Mouse (Mus musculus) intestine, postnatal 0 days (tissue): ENCODE data around the gene 3110082I17Rik. TPM values are rescaled to one million over a fixed set of nuclear protein-coding genes. Genes with fewer than 3 reads are reported as not detected.

Experiments
- ATAC-seq: fragments of 200-750 bp; cut with Nextera tagmentation; 2 replicates; pipeline ENCODE4 v1.8.0; 2017; ENCODE audit warnings: mild to moderate bottlenecking, moderate TSS enrichment, moderate library complexity
- H3K27ac ChIP-seq: fragments of 300-500 bp; sonication (generic); 2 replicates; pipeline ENCODE4 v1.5.1; 2014; ENCODE audit warnings: mild to moderate bottlenecking, low read depth, low read length, moderate library complexity
- H3K27me3 ChIP-seq: fragments of 300-500 bp; sonication (generic); replicated peaks from 2 replicates; pipeline ENCODE4 v1.6.1; 2014; ENCODE audit warnings: low read length, mixed read lengths; ENCODE audit not compliant: control insufficient read depth, insufficient read depth
- H3K36me3 ChIP-seq: fragments of 300-500 bp; sonication (generic); 2 replicates; pipeline ENCODE4 v1.6.1; 2014; ENCODE audit warnings: mild to moderate bottlenecking, moderate library complexity; ENCODE audit not compliant: control insufficient read depth, insufficient read depth
- H3K4me1 ChIP-seq: fragments of 300-500 bp; sonication (generic); replicated peaks from 2 replicates; pipeline ENCODE4 v1.6.1; 2014; ENCODE audit warnings: antibody characterized with exemption, low read length, mixed read lengths; ENCODE audit not compliant: control insufficient read depth, insufficient read depth
- H3K4me2 ChIP-seq: fragments of 300-500 bp; sonication (generic); replicated peaks from 2 replicates; pipeline ENCODE4 v1.6.1; 2014; ENCODE audit warnings: low read depth, mild to moderate bottlenecking, moderate library complexity
- H3K4me3 ChIP-seq: fragments of 300-500 bp; sonication (generic); 2 replicates; pipeline ENCODE4 v1.5.1; 2014; ENCODE audit warnings: low read depth, low read length
- H3K9ac ChIP-seq: fragments of 300-500 bp; sonication (generic); 2 replicates; pipeline ENCODE4 v1.6.1; 2014; ENCODE audit warnings: mild to moderate bottlenecking, low read depth, low read length
- H3K9me3 ChIP-seq: fragments of 300-500 bp; sonication (generic); 2 replicates; pipeline ENCODE4 v1.6.1; 2016; ENCODE audit warnings: mixed run types; ENCODE audit not compliant: control insufficient read depth
- CTCF ChIP-seq: sonication (generic); IDR thresholded peaks from 2 replicates; pipeline ENCODE4 v1.5.1; 2016; ENCODE audit warnings: low read depth, mild to moderate bottlenecking, control low read depth, antibody characterized with exemption, moderate library complexity
- WGBS: fragments of 180-500 bp; shearing (Covaris S2); extraction: QIAGEN DNeasy Blood & Tissue Kit; methylation state at CpG from one replicate; pipeline ENCODE4 v1.1.7; 2014; 5-methylcytosine and 5-hydroxymethylcytosine counted together
- polyA plus RNA-seq: library from polyadenylated mRNA; unstranded; fragments of >200 nt; fragmentation: Nextera tagmentation; extraction: Ambion mirVana; gene quantifications from 2 replicates; pipeline ENCODE4 v1.2.1, GENCODE M21; 2015

3110082I17Rik gene
- polyA plus RNA-seq, 1 experiment from 2014 or later, result 8.3 TPM

DNA sequence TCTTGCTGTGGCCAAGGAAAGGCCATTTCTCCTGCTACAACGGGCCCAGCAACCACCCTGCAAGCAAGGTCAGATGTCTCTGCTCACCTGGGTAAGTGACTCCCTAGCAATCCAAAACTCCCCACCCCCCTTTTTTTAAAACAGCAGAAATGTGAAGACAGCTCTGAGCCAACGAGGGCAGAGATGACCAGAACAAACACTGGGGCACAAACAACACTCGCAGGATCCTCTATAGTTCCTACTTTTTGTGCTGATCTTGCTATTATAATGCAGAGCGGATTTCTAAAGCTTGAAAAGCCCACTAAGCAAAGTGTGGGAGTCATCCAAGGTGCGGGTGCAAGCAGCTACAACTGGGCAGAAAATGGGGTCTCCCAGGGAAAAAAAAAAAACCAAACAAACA is 89.2 kb downstream of the 3110082I17Rik start:
- H3K4me1 ChIP-seq, result 0 out of 2 replicates have a peak, but pooled peaks cover 5% of the 10 kb centered on the region
- peak overlapping the region; percentile 83 for H3K4me2 ChIP-seq
- ATAC-seq, result no peak
- H3K9ac ChIP-seq, result no peak overlapping the region; the same call in 1 of the 2 replicates
- no peaks in the 10 kb centered on the region; the same call in 1 of the 2 replicates for H3K36me3 ChIP-seq
- no peak for TF ChIP-seq CTCF
- no peak overlapping the region for H3K27ac ChIP-seq
- peak overlapping the region; percentile 66 for H3K4me3 ChIP-seq
- H3K27me3 ChIP-seq, result no peaks in the 10 kb centered on the region
- WGBS, result 69% methylated on average over 5 of the region's 5 CpGs
- H3K9me3 ChIP-seq, result no peaks in the 10 kb centered on the region

DNA sequence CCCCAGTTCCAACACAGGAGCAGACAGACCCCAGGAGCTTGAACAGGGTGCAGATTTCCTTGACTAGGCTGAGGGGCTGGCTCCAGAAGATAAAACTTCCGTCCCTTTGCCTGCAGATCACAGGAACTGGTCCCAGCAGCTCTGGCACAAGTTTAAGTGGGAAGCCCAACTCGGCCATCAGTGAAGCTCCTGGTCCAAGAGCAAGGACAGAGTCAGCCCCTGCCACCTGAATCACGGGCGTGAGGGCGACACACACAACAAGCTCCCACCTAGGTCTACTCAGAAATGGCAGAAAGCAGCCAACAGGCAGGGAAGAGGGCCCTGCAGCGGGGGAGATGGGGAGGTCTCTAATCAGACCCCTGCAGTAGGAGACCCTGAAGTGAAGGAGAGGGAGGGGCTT is 90.0 kb downstream of the 3110082I17Rik start:
- no peaks in the 10 kb centered on the region for H3K27me3 ChIP-seq
- no peak overlapping the region for H3K27ac ChIP-seq
- 88% methylated on average over 6 of the region's 6 CpGs for WGBS
- no peak for TF ChIP-seq CTCF
- H3K9ac ChIP-seq, result no peak overlapping the region
- 0 out of 2 replicates have a peak, but pooled peaks cover 5% of the 10 kb centered on the region for H3K4me1 ChIP-seq
- no peaks in the 10 kb centered on the region for H3K9me3 ChIP-seq
- no peaks in the 10 kb centered on the region; the same call in 1 of the 2 replicates for H3K36me3 ChIP-seq
- H3K4me2 ChIP-seq, result no peak overlapping the region
- no peak overlapping the region for H3K4me3 ChIP-seq
- ATAC-seq, result no peak

DNA sequence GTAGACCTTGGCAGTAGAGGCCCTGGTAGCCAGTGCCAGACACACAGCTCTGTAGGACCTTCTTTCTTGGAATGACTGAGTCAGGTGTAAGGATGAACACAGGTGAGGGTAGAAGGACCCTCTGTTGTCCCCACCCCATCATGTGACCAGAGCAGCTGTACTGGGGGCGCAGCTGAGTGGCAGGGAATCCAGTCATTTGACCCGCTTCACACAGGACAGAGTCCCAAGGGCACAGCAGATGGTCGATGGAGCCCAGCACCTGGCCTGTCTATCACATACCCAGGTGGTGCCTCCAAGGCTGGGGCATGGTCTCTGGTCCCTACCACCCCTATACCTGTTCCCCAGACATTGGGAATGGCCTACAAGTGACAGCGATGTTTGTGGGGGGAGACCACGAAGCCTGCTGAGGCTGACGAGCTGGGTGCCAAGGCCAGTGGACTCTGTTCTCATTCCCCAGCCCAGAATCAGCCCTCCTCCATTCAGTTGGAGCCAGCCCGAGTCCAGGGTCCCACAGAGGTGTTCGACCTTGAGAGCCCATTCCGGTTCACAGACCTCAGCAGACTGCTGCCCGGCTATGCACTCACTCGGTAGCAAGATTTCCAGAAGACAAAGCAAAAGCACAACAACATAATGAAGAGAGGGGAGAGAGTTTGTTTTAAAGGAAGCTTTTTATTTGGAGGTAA is 91.5 kb downstream of the 3110082I17Rik start:
- no peak for ATAC-seq
- Histone ChIP-seq H3K27me3 (no peaks in the 10 kb centered on the region), H3K4me3 (no peak overlapping the region), H3K4me1 (0 out of 2 replicates have a peak, but pooled peaks cover 5% of the 10 kb centered on the region), H3K9ac (no peak overlapping the region), H3K4me2 (no peak overlapping the region), H3K9me3 (no peaks in the 10 kb centered on the region), H3K36me3 (no peaks in the 10 kb centered on the region; the same call in 1 of the 2 replicates), H3K27ac (no peak overlapping the region)
- TF ChIP-seq CTCF, result no peak
- WGBS, result 81% methylated on average over 11 of the region's 11 CpGs

DNA sequence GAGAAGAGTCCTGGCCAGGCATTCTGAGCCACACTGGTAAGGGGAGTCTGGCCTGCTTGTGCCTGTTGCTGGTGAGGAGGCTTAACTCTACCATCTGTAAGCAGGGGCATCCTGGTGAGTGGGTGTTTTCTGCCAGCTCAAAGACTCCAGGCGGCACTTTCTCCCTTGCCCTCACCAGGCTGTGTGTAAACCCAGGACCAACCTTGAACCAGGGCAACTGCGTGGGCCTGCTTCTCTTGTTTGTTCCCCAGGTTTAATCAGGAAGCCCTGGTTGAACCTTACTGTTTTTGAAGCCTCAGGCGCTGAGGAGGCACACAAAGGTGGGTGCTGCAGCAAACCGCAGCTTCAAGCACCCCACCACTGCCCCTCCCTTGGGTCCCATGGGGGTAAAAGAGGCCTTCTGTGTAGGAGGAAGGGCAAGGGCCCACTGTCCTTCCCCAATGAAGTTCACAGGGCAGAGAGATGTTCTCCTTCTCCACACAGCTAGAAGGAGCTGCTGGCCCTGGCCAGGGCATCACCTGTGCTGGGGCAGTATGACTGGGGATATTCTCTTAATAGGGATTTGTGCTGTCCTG is 92.4 kb downstream of the 3110082I17Rik start:
- no peak for TF ChIP-seq CTCF
- Histone ChIP-seq H3K27ac (no peak overlapping the region), H3K9me3 (no peaks in the 10 kb centered on the region), H3K9ac (no peak overlapping the region), H3K36me3 (no peaks in the 10 kb centered on the region; the same call in 1 of the 2 replicates), H3K27me3 (no peaks in the 10 kb centered on the region), H3K4me3 (no peak overlapping the region), H3K4me1 (0 out of 2 replicates have a peak, but pooled peaks cover 5% of the 10 kb centered on the region), H3K4me2 (no peak overlapping the region)
- 90% methylated on average over 4 of the region's 4 CpGs for WGBS
- ATAC-seq, result no peak

DNA sequence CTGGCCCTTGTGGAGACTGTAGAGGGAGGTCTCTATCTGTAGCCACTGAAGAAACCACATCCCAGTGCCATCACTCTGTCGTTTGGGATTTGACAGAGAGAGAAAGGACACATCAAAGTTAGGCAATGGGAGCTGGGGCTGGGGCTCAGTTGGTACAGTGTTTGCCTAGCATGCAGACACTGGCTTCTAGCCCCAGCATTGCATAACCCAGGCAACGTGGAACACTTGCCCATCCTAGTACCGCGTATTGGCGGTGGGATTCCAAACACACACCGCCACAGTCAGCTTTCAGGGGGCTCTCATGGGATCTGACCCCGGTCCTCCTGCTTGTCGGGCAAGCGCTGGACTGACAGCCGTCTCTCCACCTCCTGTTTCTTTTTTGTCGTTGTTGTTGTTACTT is 93.8 kb downstream of the 3110082I17Rik start:
- ATAC-seq, result no peak
- Histone ChIP-seq H3K27ac (no peak overlapping the region), H3K4me3 (no peak overlapping the region), H3K27me3 (no peaks in the 10 kb centered on the region), H3K36me3 (no peaks in the 10 kb centered on the region; the same call in 1 of the 2 replicates), H3K4me2 (no peak overlapping the region), H3K9me3 (no peaks in the 10 kb centered on the region), H3K9ac (no peak overlapping the region), H3K4me1 (no peaks in the 10 kb centered on the region)
- no peak for TF ChIP-seq CTCF
- WGBS, result 72% methylated on average over 11 of the region's 11 CpGs

DNA sequence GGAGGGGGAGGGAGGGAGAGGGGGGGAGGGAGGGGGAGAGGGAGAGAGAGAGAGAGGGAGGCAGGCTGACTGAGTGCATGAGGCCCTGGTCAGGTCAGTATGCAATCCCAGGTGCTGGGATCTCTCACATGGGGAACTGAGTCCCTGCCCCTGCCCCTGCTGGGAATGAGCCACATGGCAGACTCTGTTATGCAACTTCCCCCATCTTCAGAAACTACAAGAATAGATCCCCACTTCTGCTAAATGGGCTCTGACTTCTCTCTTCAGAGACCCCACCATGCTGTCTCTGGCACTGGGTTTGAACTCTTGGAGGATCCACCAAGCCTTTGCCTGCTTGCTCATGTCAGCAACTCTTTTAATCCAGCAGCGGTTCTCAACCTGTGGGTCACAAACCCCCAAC is 94.5 kb downstream of the 3110082I17Rik start:
- H3K4me1 ChIP-seq, result no peaks in the 10 kb centered on the region
- H3K27ac ChIP-seq, result no peak overlapping the region
- TF ChIP-seq CTCF, result no peak
- H3K4me3 ChIP-seq, result no peak overlapping the region
- H3K36me3 ChIP-seq, result no peaks in the 10 kb centered on the region; the same call in 1 of the 2 replicates
- no peaks in the 10 kb centered on the region for H3K27me3 ChIP-seq
- no peak overlapping the region for H3K4me2 ChIP-seq
- no peak overlapping the region for H3K9ac ChIP-seq
- H3K9me3 ChIP-seq, result no peaks in the 10 kb centered on the region
- no peak for ATAC-seq
- 71% methylated on average over 1 of the region's 1 CpGs for WGBS
